In genomic region chr11:63007376-63007775, GRCm38 (mm10) we compare ENCODE assay signal across 29 mouse cellular contexts. TPM values are rescaled to one million over a fixed set of nuclear protein-coding genes. Genes with fewer than 3 reads are reported as not detected.
DNase-seq lines count a peak whose midpoint lies in the region; TF ChIP-seq lines count a peak whose summit lies in the region.
"Had no signal": no experiment of that assay in that cellular context is flagged by ENCODE, and none has a peak within 500 bp of the region (broad histone marks: within the 10 kb centered on the region; RNA-seq: fewer than 3 reads in every experiment).

No protein-coding gene starts in this region.

- H3K9me3 ChIP-seq in heart, embryonic 10.5 days: no peaks in the 10 kb centered on the region

- DNase-seq in gastrocnemius, adult 2 months: peak; percentile 38
- no peak for DNase-seq in gastrocnemius, adult 8-10 months (ENCODE audit: low spot score in 2 of 2)
- peak; percentile 59 for DNase-seq in heart, adult 11 months
- no peak for DNase-seq in heart, postnatal 14 days
- peak; percentile 66 for DNase-seq in heart, embryonic 10.5 days (ENCODE audit: low spot score)
- DNase-seq in heart, postnatal 10 days: no peak
- peak; percentile 24 for DNase-seq in NIH3T3 (ENCODE audit: low read depth)
- no peak for DNase-seq in cerebellum, adult 11-12 months
- DNase-seq: adrenal gland, adult 2 months; adrenal gland, adult 8-10 months; adrenal gland, postnatal 10 days; adrenal gland, postnatal 14 days; adrenal gland, postnatal 25 days; adrenal gland, postnatal 36 days; B cell, adult 2 months; cerebellum, adult 11 months; cerebellum, adult 18-20 months; cerebellum, adult 2 months had no signal

- intact Hi-C loops in gastrocnemius, adult 2 months (cut with DNase I): no loop called here
- intact Hi-C loops in heart, postnatal 14 days (cut with DNase I): no loop called here
- intact Hi-C loops in heart, postnatal 10 days (cut with DNase I): no loop called here

- H3K4me1 ChIP-seq in heart, embryonic 10.5 days: peaks cover 9% of the 10 kb centered on the region

- 85% methylated on average over 5 of the region's 5 CpGs for WGBS in heart, embryonic 10.5 days

- TF ChIP-seq CTCF in gastrocnemius, adult 2 months (IDR thresholded peaks at IDR 0.05): no peak

- H3K4me3 ChIP-seq in gastrocnemius, adult 2 months: no peak overlapping the region
- no peak overlapping the region for H3K4me3 ChIP-seq in heart, embryonic 10.5 days

- peak overlapping the region; percentile 80 for H3K27ac ChIP-seq in gastrocnemius, adult 2 months
- H3K27ac ChIP-seq in heart, embryonic 10.5 days: no peak overlapping the region

- H3K36me3 ChIP-seq in heart, embryonic 10.5 days: no peaks in the 10 kb centered on the region
- H3K36me3 ChIP-seq: G1E had no signal

- no peaks in the 10 kb centered on the region for H3K27me3 ChIP-seq in heart, embryonic 10.5 days (ENCODE audit: insufficient read depth, poor library complexity, severe bottlenecking)
- H3K27me3 ChIP-seq: CH12.LX, Patski had no signal

RNA-seq across cellular contexts. Expression of gene Tekt3, which starts 54.1 kb away (rescaled TPM):
- not detected for total RNA-seq in gastrocnemius, adult 2 months (2021)
- not detected for total RNA-seq in gastrocnemius, adult 8-10 months (2022)
- total RNA-seq in heart, postnatal 14 days (2021): not detected
- polyA plus RNA-seq in heart, embryonic 10.5 days (2016; fragmentation: Nextera tagmentation; extraction: Ambion mirVana): not detected in 2 replicates
- not detected for total RNA-seq in heart, postnatal 10 days (2021)
- total RNA-seq: adrenal gland, adult 18-20 months; adrenal gland, adult 2 months; adrenal gland, adult 8-10 months; adrenal gland, postnatal 10 days; adrenal gland, postnatal 14 days; adrenal gland, postnatal 36 days; adrenal gland, postnatal 4 days; CH12.LX; ES-E14; MEL had no signal
- polyA plus RNA-seq: activated CD4-positive, CD25-positive, alpha-beta regulatory T cell, adult 4 months; adrenal gland, adult 2 months; brain, embryonic 14.5 days; C2C12; CD4-positive, CD25-positive, alpha-beta regulatory T cell, adult 4 months; cerebellum, adult 2 months; G1E; Patski had no signal

RNA-seq across cellular contexts. Expression of gene Cdrt4, which starts 56.4 kb away (rescaled TPM):
- total RNA-seq in gastrocnemius, adult 2 months (2021): not detected
- total RNA-seq in gastrocnemius, adult 8-10 months (2022): not detected
- total RNA-seq in heart, postnatal 14 days (2021): not detected
- polyA plus RNA-seq in heart, embryonic 10.5 days (2016; fragmentation: Nextera tagmentation; extraction: Ambion mirVana): 0.31 TPM in 1 of 2 replicates, not detected in the other
- total RNA-seq in heart, postnatal 10 days (2021): not detected
- total RNA-seq: adrenal gland, adult 18-20 months; adrenal gland, adult 2 months; adrenal gland, postnatal 10 days; adrenal gland, postnatal 14 days; adrenal gland, postnatal 25 days; adrenal gland, postnatal 36 days; CH12.LX; MEL had no signal
- polyA plus RNA-seq: activated CD4-positive, CD25-positive, alpha-beta regulatory T cell, adult 4 months; C2C12; CD4-positive, CD25-positive, alpha-beta regulatory T cell, adult 4 months; G1E; Patski had no signal

Comparison
In these comparisons a context has a peak if more than half of its experiments do, and no peak if none do; other contexts are left out.
1. DNase-seq: peak in gastrocnemius, adult 2 months (single experiment), heart, adult 11 months (single experiment), heart, embryonic 10.5 days (single experiment) and NIH3T3 (single experiment); none in gastrocnemius, adult 8-10 months (0 of 2), heart, postnatal 14 days (0 of 2), heart, postnatal 10 days (0 of 2) and cerebellum, adult 11-12 months (single experiment).